Mouse (Mus musculus): ENCODE measurements at regions not wholly inside any gene's neighbourhood (a gene's known extent, or its start where the extent isn't known, plus 50 kb on each side); places are given as distances from the start of the nearest gene placed in this dataset.

- no peak overlapping the region for H3K27ac ChIP-seq
- no peak overlapping the region for H3K4me3 ChIP-seq
- WGBS, result 55% methylated on average over 3 of the region's 3 CpGs
- no peaks in the 10 kb centered on the region for H3K27me3 ChIP-seq
- H3K4me1 ChIP-seq, result no peaks in the 10 kb centered on the region
- H3K9me3 ChIP-seq, result no peaks in the 10 kb centered on the region
- ATAC-seq (ENCODE audit: insufficient number of reproducible peaks, low FRiP score, low TSS enrichment, low read depth), result no peak
- no peak overlapping the region for H3K4me2 ChIP-seq
- H3K36me3 ChIP-seq, result no peaks in the 10 kb centered on the region
- no peak overlapping the region for H3K9ac ChIP-seq
These were observed 63.8 kb upstream of the Dscam start for GRCm38 (mm10) chr16:97234321-97234720.

GRCm38 (mm10) chr16:97239626-97240025 lies 69.1 kb upstream of the Dscam start:
- ATAC-seq (ENCODE audit: insufficient number of reproducible peaks, low FRiP score, low TSS enrichment, low read depth), result no peak
- no peaks in the 10 kb centered on the region for H3K27me3 ChIP-seq
- WGBS, result 67% methylated on average over 5 of the region's 5 CpGs
- no peaks in the 10 kb centered on the region for H3K9me3 ChIP-seq
- H3K9ac ChIP-seq, result no peak overlapping the region
- H3K4me2 ChIP-seq, result no peak overlapping the region
- no peaks in the 10 kb centered on the region for H3K4me1 ChIP-seq
- no peaks in the 10 kb centered on the region for H3K36me3 ChIP-seq
- H3K27ac ChIP-seq, result no peak overlapping the region
- H3K4me3 ChIP-seq, result no peak overlapping the region

GRCm38 (mm10) chr16:97240085-97240484 lies 69.5 kb upstream of the Dscam start:
- H3K4me3 ChIP-seq, result no peak overlapping the region
- H3K27me3 ChIP-seq, result no peaks in the 10 kb centered on the region
- H3K9me3 ChIP-seq, result no peaks in the 10 kb centered on the region
- H3K4me2 ChIP-seq, result no peak overlapping the region
- H3K4me1 ChIP-seq, result no peaks in the 10 kb centered on the region
- no peak for ATAC-seq (ENCODE audit: insufficient number of reproducible peaks, low FRiP score, low TSS enrichment, low read depth)
- H3K36me3 ChIP-seq, result no peaks in the 10 kb centered on the region
- no peak overlapping the region for H3K9ac ChIP-seq
- H3K27ac ChIP-seq, result no peak overlapping the region
- 69% methylated on average over 7 of the region's 7 CpGs for WGBS

- ATAC-seq (ENCODE audit: insufficient number of reproducible peaks, low FRiP score, low TSS enrichment, low read depth), result no peak
- Histone ChIP-seq H3K9me3 (no peaks in the 10 kb centered on the region), H3K27ac (no peak overlapping the region), H3K27me3 (no peaks in the 10 kb centered on the region), H3K4me3 (no peak overlapping the region), H3K4me1 (no peaks in the 10 kb centered on the region), H3K9ac (no peak overlapping the region), H3K4me2 (no peak overlapping the region), H3K36me3 (no peaks in the 10 kb centered on the region)
- WGBS, result 71% methylated on average over 8 of the region's 8 CpGs
These were observed 70.4 kb upstream of the Dscam start for GRCm38 (mm10) chr16:97240859-97241360.

GRCm38 (mm10) chr16:97241639-97242038 lies 71.1 kb upstream of the Dscam start:
- H3K27me3 ChIP-seq, result no peaks in the 10 kb centered on the region
- H3K27ac ChIP-seq, result no peak overlapping the region
- H3K4me3 ChIP-seq, result no peak overlapping the region

GRCm38 (mm10) chr16:97250488-97250887 lies 79.9 kb upstream of the Dscam start:
- H3K27ac ChIP-seq, result no peak overlapping the region
- no peak overlapping the region for H3K4me3 ChIP-seq
- H3K36me3 ChIP-seq, result no peaks in the 10 kb centered on the region
- no peak for ATAC-seq (ENCODE audit: insufficient number of reproducible peaks, low FRiP score, low TSS enrichment, low read depth)
- H3K9ac ChIP-seq, result no peak overlapping the region
- WGBS, result 65% methylated on average over 6 of the region's 6 CpGs
- H3K4me2 ChIP-seq, result no peak overlapping the region
- no peaks in the 10 kb centered on the region for H3K27me3 ChIP-seq
- no peaks in the 10 kb centered on the region for H3K4me1 ChIP-seq
- no peaks in the 10 kb centered on the region for H3K9me3 ChIP-seq

More at GRCm38 (mm10) chr16:97241639-97242038, 71.1 kb upstream of the Dscam start:
- ATAC-seq (ENCODE audit: insufficient number of reproducible peaks, low FRiP score, low TSS enrichment, low read depth), result no peak
- Histone ChIP-seq H3K9ac (no peak overlapping the region), H3K36me3 (no peaks in the 10 kb centered on the region), H3K4me2 (no peak overlapping the region), H3K4me1 (no peaks in the 10 kb centered on the region), H3K9me3 (no peaks in the 10 kb centered on the region)

GRCm38 (mm10) chr16:97252551-97252950 lies 82.0 kb upstream of the Dscam start:
- WGBS, result 84% methylated on average over 1 of the region's 1 CpGs
- Histone ChIP-seq H3K9me3 (no peaks in the 10 kb centered on the region), H3K36me3 (no peaks in the 10 kb centered on the region), H3K4me1 (no peaks in the 10 kb centered on the region), H3K27ac (no peak overlapping the region), H3K27me3 (no peaks in the 10 kb centered on the region), H3K4me3 (no peak overlapping the region), H3K4me2 (no peak overlapping the region), H3K9ac (no peak overlapping the region)
- no peak for ATAC-seq (ENCODE audit: insufficient number of reproducible peaks, low FRiP score, low TSS enrichment, low read depth)

- H3K4me2 ChIP-seq, result no peak overlapping the region
- H3K36me3 ChIP-seq, result no peaks in the 10 kb centered on the region
- H3K27me3 ChIP-seq, result no peaks in the 10 kb centered on the region
- H3K4me3 ChIP-seq, result no peak overlapping the region
- no peaks in the 10 kb centered on the region for H3K9me3 ChIP-seq
- no peak overlapping the region for H3K27ac ChIP-seq
- no peak for ATAC-seq (ENCODE audit: insufficient number of reproducible peaks, low FRiP score, low TSS enrichment, low read depth)
- no peaks in the 10 kb centered on the region for H3K4me1 ChIP-seq
- H3K9ac ChIP-seq, result no peak overlapping the region
- 33% methylated on average over 2 of the region's 2 CpGs for WGBS
These were observed 82.6 kb upstream of the Dscam start for GRCm38 (mm10) chr16:97252997-97253635.

- H3K36me3 ChIP-seq, result no peaks in the 10 kb centered on the region
- 83% methylated on average over 6 of the region's 6 CpGs for WGBS
- no peaks in the 10 kb centered on the region for H3K27me3 ChIP-seq
- no peak overlapping the region for H3K4me2 ChIP-seq
- H3K9ac ChIP-seq, result no peak overlapping the region
- ATAC-seq (ENCODE audit: insufficient number of reproducible peaks, low FRiP score, low TSS enrichment, low read depth), result no peak
- H3K4me1 ChIP-seq, result no peaks in the 10 kb centered on the region
- H3K27ac ChIP-seq, result no peak overlapping the region
- no peaks in the 10 kb centered on the region for H3K9me3 ChIP-seq
- H3K4me3 ChIP-seq, result no peak overlapping the region
These were observed 88.3 kb upstream of the Dscam start for GRCm38 (mm10) chr16:97258821-97259220.

GRCm38 (mm10) chr16:97263451-97263850 lies 92.9 kb upstream of the Dscam start:
- no peaks in the 10 kb centered on the region for H3K27me3 ChIP-seq
- H3K4me2 ChIP-seq, result no peak overlapping the region
- H3K4me3 ChIP-seq, result no peak overlapping the region
- no peaks in the 10 kb centered on the region for H3K9me3 ChIP-seq
- H3K36me3 ChIP-seq, result no peaks in the 10 kb centered on the region
- no peaks in the 10 kb centered on the region for H3K4me1 ChIP-seq
- H3K9ac ChIP-seq, result no peak overlapping the region
- no peak overlapping the region for H3K27ac ChIP-seq
- WGBS, result 9% methylated on average over 6 of the region's 6 CpGs
- no peak for ATAC-seq (ENCODE audit: insufficient number of reproducible peaks, low FRiP score, low TSS enrichment, low read depth)

- H3K36me3 ChIP-seq, result no peaks in the 10 kb centered on the region
- peaks cover 3% of the 10 kb centered on the region; the same call in 1 of the 2 replicates for H3K4me1 ChIP-seq
- 83% methylated on average over 7 of the region's 7 CpGs for WGBS
- no peaks in the 10 kb centered on the region for H3K27me3 ChIP-seq
- H3K27ac ChIP-seq, result no peak overlapping the region
- H3K9ac ChIP-seq, result no peak overlapping the region
- ATAC-seq (ENCODE audit: insufficient number of reproducible peaks, low FRiP score, low TSS enrichment, low read depth), result no peak
- no peak overlapping the region for H3K4me3 ChIP-seq
- H3K9me3 ChIP-seq, result no peaks in the 10 kb centered on the region
- no peak overlapping the region for H3K4me2 ChIP-seq
These were observed 86.0 kb upstream of the Bace2 start for GRCm38 (mm10) chr16:97270417-97271133.

- ATAC-seq (ENCODE audit: insufficient number of reproducible peaks, low FRiP score, low TSS enrichment, low read depth), result no peak
- H3K9me3 ChIP-seq, result no peaks in the 10 kb centered on the region
- no peak overlapping the region for H3K27ac ChIP-seq
- WGBS, result 87% methylated on average over 8 of the region's 8 CpGs
- peaks cover 3% of the 10 kb centered on the region; the same call in 1 of the 2 replicates for H3K4me1 ChIP-seq
- H3K4me3 ChIP-seq, result no peak overlapping the region
- no peaks in the 10 kb centered on the region for H3K36me3 ChIP-seq
- H3K9ac ChIP-seq, result no peak overlapping the region
- no peak overlapping the region for H3K4me2 ChIP-seq
- no peaks in the 10 kb centered on the region for H3K27me3 ChIP-seq
These were observed 85.3 kb upstream of the Bace2 start for GRCm38 (mm10) chr16:97271264-97271663.
